Mouse (Mus musculus): Measurements from ENCODE around the gene Mettl5. TPM values are rescaled to one million over a fixed set of nuclear protein-coding genes. Genes with fewer than 3 reads are reported as not detected.

Gene Mettl5
- polyA plus RNA-seq, 1 experiment: not detected

DNA sequence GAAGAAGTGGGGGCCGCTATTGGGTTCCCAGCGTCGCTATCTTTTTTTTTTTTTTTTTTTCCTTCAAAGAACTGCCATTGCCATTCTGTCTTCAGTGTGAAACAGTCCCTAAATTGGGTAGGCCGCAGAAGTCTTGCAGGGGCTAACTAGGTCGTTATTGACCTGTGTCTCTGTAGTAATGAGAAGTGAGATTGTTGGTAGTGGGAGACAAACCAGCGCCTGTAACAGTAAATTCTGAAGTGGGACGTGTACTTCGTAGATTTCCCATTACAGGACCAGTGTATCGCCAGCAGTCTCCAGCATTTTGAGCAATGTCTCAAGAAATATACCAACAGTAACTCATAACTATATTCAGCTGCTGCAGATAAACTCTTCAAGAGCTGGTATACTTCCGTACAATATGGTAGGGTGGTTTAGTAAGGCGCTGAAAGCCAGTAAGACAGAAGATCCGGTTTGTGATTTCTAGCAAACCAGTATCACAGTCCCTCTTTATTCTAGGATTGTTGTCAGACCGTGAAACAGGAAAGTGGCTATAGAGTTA, 23.2 kb downstream of the Mettl5 start:
- under 1% methylated on average over 13 of the region's 13 CpGs for WGBS
- Histone ChIP-seq H3K27ac (ENCODE audit: insufficient read depth, low read depth, low read length) (0 out of 2 replicates have a peak overlapping the region, but pooled peaks have one; percentile 69), H3K4me1 (ENCODE audit: control insufficient read depth, insufficient read depth, low read length) (no peaks in the 10 kb centered on the region), H3K4me3 (ENCODE audit: insufficient read depth, low read depth, low read length) (peak overlapping the region; percentile 77)
- TF ChIP-seq POLR2A (IDR thresholded peaks at IDR 0.05; ENCODE audit: insufficient read depth, low read depth, low read length) (no peak), CTCF (IDR thresholded peaks at IDR 0.05; ENCODE audit: insufficient read depth, low read depth, low read length) (no peak)

DNA sequence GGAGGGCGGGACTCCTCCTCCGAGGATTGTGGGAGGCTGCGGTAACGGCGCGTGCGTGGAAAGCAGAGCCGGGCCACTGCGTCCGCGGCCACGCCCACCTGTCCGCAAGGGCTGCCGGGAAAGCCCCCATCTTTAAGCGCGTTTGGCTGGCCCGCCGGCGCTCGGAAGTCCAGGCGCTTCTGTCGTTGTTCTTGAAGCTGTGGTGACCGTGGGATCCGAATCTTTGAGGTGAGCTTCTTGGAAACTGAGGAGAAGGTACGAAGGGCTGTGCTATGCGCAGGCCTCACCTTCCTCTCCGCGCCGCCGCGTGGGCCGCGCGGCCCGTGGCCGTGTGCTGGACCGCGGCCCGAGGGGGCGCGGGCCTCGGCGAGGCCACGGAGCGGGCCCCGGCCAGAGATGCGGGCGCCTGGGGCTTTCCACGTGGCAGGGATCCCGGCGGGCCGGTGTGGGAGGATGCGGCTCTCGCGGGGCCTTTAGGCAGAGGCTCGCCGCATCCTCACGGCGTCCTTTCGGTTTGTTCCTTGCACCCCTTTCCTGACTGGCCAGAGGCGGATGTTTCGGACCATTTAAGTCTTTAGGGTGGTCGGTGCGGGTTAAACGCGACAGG, 23.8 kb downstream of the Mettl5 start, which contains the start of gene Ssb:
Ssb (plus strand) TSS at position 78 of the 607 bp plus-strand sequence.
- H3K4me3 ChIP-seq (ENCODE audit: insufficient read depth, low read depth, low read length): peak within 1 kb of the TSS; percentile 77
- TF ChIP-seq POLR2A (IDR thresholded peaks at IDR 0.05; ENCODE audit: insufficient read depth, low read depth, low read length) (peak; percentile 81), CTCF (IDR thresholded peaks at IDR 0.05; ENCODE audit: insufficient read depth, low read depth, low read length) (no peak)
- under 1% methylated on average over 66 of the region's 66 CpGs for WGBS

DNA sequence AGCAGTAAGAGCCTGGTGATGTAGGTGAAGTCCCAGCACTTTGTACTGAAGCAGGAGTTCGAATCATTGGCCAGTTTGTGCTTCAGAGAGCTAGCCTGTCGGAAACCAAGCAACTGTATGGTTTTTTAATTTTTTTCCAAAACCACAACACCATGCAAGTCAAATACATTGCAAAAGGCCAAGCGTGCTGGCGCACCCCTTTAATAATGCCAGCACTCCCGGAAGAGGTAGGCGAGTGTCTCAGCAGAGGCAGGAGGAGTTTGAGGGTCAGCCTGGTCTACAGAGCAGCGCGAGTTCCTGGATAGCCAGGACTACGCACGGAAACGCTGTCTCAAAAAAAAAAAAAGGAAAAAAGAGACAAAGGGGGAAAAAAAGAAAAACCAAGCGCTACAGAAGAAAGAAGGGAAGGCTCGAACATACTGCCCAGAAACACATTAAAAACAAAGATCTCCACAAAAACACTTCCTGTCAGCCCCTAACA, 24.4 kb downstream of the Mettl5 start:
- Histone ChIP-seq H3K4me1 (ENCODE audit: control insufficient read depth, insufficient read depth, low read length) (no peaks in the 10 kb centered on the region), H3K4me3 (ENCODE audit: insufficient read depth, low read depth, low read length) (peak overlapping the region; percentile 43), H3K27ac (ENCODE audit: insufficient read depth, low read depth, low read length) (peak overlapping the region; percentile 30)
- TF ChIP-seq POLR2A (IDR thresholded peaks at IDR 0.05; ENCODE audit: insufficient read depth, low read depth, low read length): no peak
- no peak for TF ChIP-seq CTCF (IDR thresholded peaks at IDR 0.05; ENCODE audit: insufficient read depth, low read depth, low read length)
- 8% methylated on average over 13 of the region's 13 CpGs for WGBS

More for the DNA sequence above, 23.8 kb downstream of the Mettl5 start, which contains the start of gene Ssb:
- Histone ChIP-seq H3K4me1 (ENCODE audit: control insufficient read depth, insufficient read depth, low read length) (no peaks in the 10 kb centered on the region), H3K27ac (ENCODE audit: insufficient read depth, low read depth, low read length) (peak within 1 kb of the TSS; percentile 69)

DNA sequence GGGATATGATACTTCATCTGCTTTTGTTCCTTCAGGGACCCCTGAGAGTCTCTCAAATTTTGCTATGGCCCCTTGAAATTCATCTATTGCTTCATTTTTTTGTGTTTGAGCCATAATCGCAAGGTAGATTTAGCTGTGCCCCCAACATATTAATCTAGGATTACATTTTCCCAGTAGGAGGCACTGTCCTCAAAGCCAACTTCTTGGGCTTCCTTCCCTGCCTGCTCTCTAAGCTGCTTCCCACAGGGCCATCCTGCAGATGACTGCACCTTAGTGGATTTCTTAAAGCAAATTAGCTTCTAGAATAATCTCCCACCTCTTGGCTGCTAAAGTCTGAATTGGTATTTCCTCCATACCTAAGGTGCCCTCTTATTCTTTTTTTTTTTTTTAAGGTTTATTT, 27.5 kb downstream of the Mettl5 start:
- Histone ChIP-seq H3K4me3 (ENCODE audit: insufficient read depth, low read depth, low read length) (no peak overlapping the region), H3K27ac (ENCODE audit: insufficient read depth, low read depth, low read length) (no peak overlapping the region), H3K4me1 (ENCODE audit: control insufficient read depth, insufficient read depth, low read length) (no peaks in the 10 kb centered on the region)
- no peak for TF ChIP-seq CTCF (IDR thresholded peaks at IDR 0.05; ENCODE audit: insufficient read depth, low read depth, low read length)
- WGBS: 59% methylated on average over 1 of the region's 1 CpGs

DNA sequence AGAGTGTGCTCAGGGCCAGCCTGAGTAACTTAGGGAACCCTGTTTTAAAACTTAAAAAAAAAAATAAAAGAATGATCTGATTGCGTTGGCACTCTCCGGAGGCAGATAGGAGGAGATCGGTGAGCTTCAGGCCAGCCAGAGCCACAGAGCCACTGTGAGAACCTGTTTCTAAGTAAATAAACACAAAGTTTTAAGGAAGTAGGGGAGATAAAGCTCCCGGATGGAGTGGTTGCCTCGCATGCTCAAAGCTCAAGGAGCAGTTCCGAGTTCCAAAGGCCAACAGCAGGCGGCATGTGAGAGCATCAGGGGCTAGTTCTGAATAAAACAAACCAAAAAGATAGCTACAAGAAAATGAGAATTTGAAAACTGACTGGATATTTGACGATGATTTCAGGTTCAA, 29.0 kb downstream of the Mettl5 start:
- Histone ChIP-seq H3K27ac (ENCODE audit: insufficient read depth, low read depth, low read length) (no peak overlapping the region), H3K4me3 (ENCODE audit: insufficient read depth, low read depth, low read length) (no peak overlapping the region), H3K4me1 (ENCODE audit: control insufficient read depth, insufficient read depth, low read length) (no peaks in the 10 kb centered on the region)
- no peak for TF ChIP-seq CTCF (IDR thresholded peaks at IDR 0.05; ENCODE audit: insufficient read depth, low read depth, low read length)
- TF ChIP-seq POLR2A (IDR thresholded peaks at IDR 0.05; ENCODE audit: insufficient read depth, low read depth, low read length): no peak
- 73% methylated on average over 8 of the region's 8 CpGs for WGBS

DNA sequence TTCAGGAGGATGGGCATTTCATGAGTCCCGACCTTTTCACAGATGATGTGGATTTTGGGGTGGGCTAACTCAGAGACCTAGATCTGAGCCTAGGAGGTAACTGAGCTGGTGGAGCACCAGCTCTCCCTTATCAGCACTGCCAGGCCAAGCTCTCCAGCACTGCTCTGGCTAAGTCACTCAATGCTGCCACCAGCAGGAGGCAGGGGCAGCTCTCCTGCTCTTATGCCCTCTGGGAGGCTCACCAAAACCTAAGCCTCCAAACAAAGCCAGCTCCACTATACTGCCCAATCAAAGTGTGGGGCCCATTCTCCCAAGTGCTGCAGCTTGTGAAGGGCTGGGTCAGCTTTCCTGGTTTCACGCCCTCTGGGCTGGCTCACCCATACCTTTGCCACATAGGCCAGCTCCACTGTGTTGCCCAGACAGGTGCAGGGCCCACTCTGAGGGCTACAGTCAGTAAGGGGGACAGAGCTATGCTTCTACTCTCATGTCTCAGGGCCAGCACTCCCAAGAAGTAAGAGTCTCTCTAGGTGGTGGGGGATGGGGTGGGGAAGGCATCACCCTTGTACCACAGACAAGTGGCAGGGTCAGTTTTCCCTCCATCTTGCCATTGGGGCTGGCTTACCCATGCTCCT, 33.9 kb downstream of the Mettl5 start:
- peaks cover 4% of the 10 kb centered on the region for H3K4me1 ChIP-seq (ENCODE audit: control insufficient read depth, insufficient read depth, low read length)
- 79% methylated on average over 2 of the region's 2 CpGs for WGBS

DNA sequence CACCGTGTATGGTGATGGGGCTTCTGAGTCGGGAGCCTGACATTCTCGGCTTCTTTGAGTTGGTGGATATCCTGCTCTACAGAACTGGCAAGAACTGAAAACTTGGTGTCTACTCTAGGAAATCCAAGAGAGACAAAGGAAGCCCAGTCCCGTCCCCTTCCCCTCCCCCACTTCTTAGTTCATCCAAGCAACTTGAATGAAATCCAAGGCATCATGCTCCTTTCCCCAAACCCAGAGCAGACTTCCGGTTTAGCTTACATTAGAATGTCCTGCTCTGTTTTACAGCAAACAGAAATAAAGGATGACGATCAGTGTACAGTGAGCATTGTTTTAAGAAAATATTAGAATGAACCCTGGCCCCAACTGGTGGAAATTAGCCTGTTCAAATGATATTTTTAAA, 36.2 kb downstream of the Mettl5 start:
- 43% methylated on average over 6 of the region's 6 CpGs for WGBS
- Histone ChIP-seq H3K4me3 (ENCODE audit: insufficient read depth, low read depth, low read length) (no peak overlapping the region), H3K4me1 (ENCODE audit: control insufficient read depth, insufficient read depth, low read length) (peaks cover 4% of the 10 kb centered on the region), H3K27ac (ENCODE audit: insufficient read depth, low read depth, low read length) (peak overlapping the region; percentile 38; the same call in 1 of the 2 replicates)
- no peak for TF ChIP-seq CTCF (IDR thresholded peaks at IDR 0.05; ENCODE audit: insufficient read depth, low read depth, low read length)
- TF ChIP-seq POLR2A (IDR thresholded peaks at IDR 0.05; ENCODE audit: insufficient read depth, low read depth, low read length): no peak

More for the DNA sequence above, 33.9 kb downstream of the Mettl5 start:
- Histone ChIP-seq H3K27ac (ENCODE audit: insufficient read depth, low read depth, low read length) (no peak overlapping the region), H3K4me3 (ENCODE audit: insufficient read depth, low read depth, low read length) (no peak overlapping the region)
- TF ChIP-seq POLR2A (IDR thresholded peaks at IDR 0.05; ENCODE audit: insufficient read depth, low read depth, low read length): no peak

DNA sequence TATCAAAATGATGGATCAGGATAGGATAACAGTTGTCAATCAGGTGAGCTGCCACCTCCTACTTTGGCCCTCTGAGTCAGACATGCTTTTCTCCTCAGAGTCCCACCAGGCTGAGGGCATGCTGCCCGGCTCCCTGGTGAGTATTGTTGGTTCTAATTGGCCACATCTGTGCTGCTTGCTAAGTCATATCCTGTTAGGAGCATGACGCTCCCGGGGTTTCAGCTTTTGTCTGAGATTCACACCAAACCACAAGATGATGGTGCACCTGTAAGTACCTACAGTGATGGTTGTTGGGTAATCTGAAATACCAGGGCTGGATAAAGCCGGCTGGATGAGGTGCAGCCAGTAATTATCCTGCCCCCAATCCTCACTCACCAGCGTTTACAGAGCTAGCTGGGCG, 45.2 kb downstream of the Mettl5 start:
- 8% methylated on average over 6 of the region's 6 CpGs for WGBS

DNA sequence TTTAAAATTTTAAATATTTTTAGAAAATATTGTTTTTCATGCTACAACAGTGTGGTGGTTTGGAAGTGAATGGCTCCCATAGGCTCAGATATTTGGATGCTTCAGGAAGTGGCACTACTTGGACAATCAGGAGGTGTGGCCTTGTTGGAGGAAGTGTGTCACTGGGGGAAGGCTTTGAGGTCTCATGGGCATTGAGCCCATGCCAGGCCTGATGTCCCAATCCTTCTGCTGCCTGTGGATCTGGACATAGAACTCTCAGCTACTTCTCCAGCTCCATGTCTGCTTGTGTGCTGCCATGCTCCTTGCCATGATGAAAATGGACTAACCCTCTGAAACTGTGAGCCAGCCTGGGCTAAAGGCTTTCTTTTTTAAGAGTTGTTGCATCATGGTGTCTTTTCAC, 46.7 kb downstream of the Mettl5 start:
- no peak for TF ChIP-seq CTCF (IDR thresholded peaks at IDR 0.05; ENCODE audit: insufficient read depth, low read depth, low read length)
- TF ChIP-seq POLR2A (IDR thresholded peaks at IDR 0.05; ENCODE audit: insufficient read depth, low read depth, low read length): no peak
- no peak overlapping the region for H3K4me3 ChIP-seq (ENCODE audit: insufficient read depth, low read depth, low read length)
- peaks cover 5% of the 10 kb centered on the region for H3K4me1 ChIP-seq (ENCODE audit: control insufficient read depth, insufficient read depth, low read length)
- no peak overlapping the region for H3K27ac ChIP-seq (ENCODE audit: insufficient read depth, low read depth, low read length)

More for the DNA sequence above, 45.2 kb downstream of the Mettl5 start:
- H3K4me1 ChIP-seq (ENCODE audit: control insufficient read depth, insufficient read depth, low read length): peaks cover 5% of the 10 kb centered on the region
- no peak overlapping the region for H3K4me3 ChIP-seq (ENCODE audit: insufficient read depth, low read depth, low read length)
- H3K27ac ChIP-seq (ENCODE audit: insufficient read depth, low read depth, low read length): peak overlapping the region; percentile 16
- no peak for TF ChIP-seq POLR2A (IDR thresholded peaks at IDR 0.05; ENCODE audit: insufficient read depth, low read depth, low read length)
- TF ChIP-seq CTCF (IDR thresholded peaks at IDR 0.05; ENCODE audit: insufficient read depth, low read depth, low read length): no peak

Data from olfactory bulb, adult 2 months (tissue).